In the genomic region with DNA sequence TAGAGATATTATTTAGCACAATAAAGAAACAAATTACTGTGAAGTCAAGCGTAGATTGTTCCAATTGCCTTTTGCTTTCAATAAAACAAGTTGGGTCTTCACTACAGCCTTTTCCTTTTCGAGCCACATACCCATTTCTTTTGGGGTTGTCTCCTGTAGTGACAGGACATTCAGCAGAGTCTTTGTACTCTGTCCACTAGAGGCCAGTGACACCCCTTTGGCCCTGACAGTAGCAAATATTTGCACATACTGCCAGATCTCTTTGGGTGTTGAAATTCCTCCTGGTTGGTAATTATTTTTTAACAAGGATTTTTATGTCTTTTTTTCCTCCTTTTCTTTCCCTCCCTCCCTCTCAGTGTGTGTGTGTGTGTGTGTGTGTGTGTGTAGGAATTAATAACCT, we compare ENCODE assay signal across 15 mouse cellular contexts. TPM values are rescaled to one million over a fixed set of nuclear protein-coding genes. Genes with fewer than 3 reads are reported as not detected.
A peak's percentile ranks its signal among the peaks of the same experiment; 100 is the strongest.
DNase-seq lines count a peak whose midpoint lies in the region; ATAC-seq and TF ChIP-seq lines count a peak whose summit lies in the region.
"Had no signal": no experiment of that assay in that cellular context is flagged by ENCODE, and none has a peak within 500 bp of the region (broad histone marks: within the 10 kb centered on the region; RNA-seq: fewer than 3 reads in every experiment).

No protein-coding gene starts in this region.

- H3K9me3 ChIP-seq in lung, postnatal 0 days (ENCODE audit: low read length): no peaks in the 10 kb centered on the region
- H3K9me3 ChIP-seq in liver, embryonic 14.5 days (ENCODE audit: control insufficient read depth, low read length): no peaks in the 10 kb centered on the region
- H3K9me3 ChIP-seq: embryonic facial prominence, embryonic 10.5 days had no signal

- no peak for ATAC-seq in lung, postnatal 0 days
- ATAC-seq in liver, embryonic 14.5 days (ENCODE audit: insufficient read depth): no peak

- no peak overlapping the region for H3K27ac ChIP-seq in lung, postnatal 0 days (ENCODE audit: low read length)
- H3K27ac ChIP-seq in liver, embryonic 14.5 days: no peak overlapping the region
- H3K27ac ChIP-seq: embryonic facial prominence, embryonic 10.5 days had no signal

- H3K36me3 ChIP-seq in lung, postnatal 0 days (ENCODE audit: insufficient read depth, low read length): no peaks in the 10 kb centered on the region
- H3K36me3 ChIP-seq in liver, embryonic 14.5 days (replicated peaks; ENCODE audit: control insufficient read depth, insufficient read depth, low read depth): no peaks in the 10 kb centered on the region
- H3K36me3 ChIP-seq: embryonic facial prominence, embryonic 10.5 days had no signal

- no peak overlapping the region for H3K4me2 ChIP-seq in lung, postnatal 0 days (replicated peaks; ENCODE audit: low read depth, low read length)
- no peak overlapping the region for H3K4me2 ChIP-seq in liver, embryonic 14.5 days (ENCODE audit: low read depth)

- no peak for TF ChIP-seq EP300 in lung, postnatal 0 days (IDR thresholded peaks at IDR 0.05)
- TF ChIP-seq EP300 in liver, embryonic 14.5 days (IDR thresholded peaks at IDR 0.05; ENCODE audit: low read depth): no peak

- DNase-seq in embryo, embryonic 10.5 days (ENCODE audit: low spot score): peak; percentile 23
- no peak for DNase-seq in embryo, embryonic 9.5 days (ENCODE audit: extremely low spot score)
- DNase-seq in lung, postnatal 0 days (ENCODE audit: low spot score): no peak
- DNase-seq in lung, postnatal 36 days: no peak
- DNase-seq in NIH3T3 (ENCODE audit: low read depth): peak; percentile 19
- DNase-seq in liver, embryonic 14.5 days (ENCODE audit: low read depth in 3 of 3, low spot score in 3 of 3): peak in 1 of 3 experiments; percentile 7
- no peak for DNase-seq in ovary, postnatal 10 days (ENCODE audit: low spot score)
- DNase-seq: heart, postnatal 4 days; layer of hippocampus, postnatal 36 days; lung, postnatal 4 days; right cerebral cortex, postnatal 4 days; thymus, postnatal 14 days had no signal

- H3K4me1 ChIP-seq in lung, postnatal 0 days (ENCODE audit: insufficient read depth, low read depth, low read length): no peaks in the 10 kb centered on the region
- no peaks in the 10 kb centered on the region for H3K4me1 ChIP-seq in liver, embryonic 14.5 days (replicated peaks; ENCODE audit: control insufficient read depth in 2 of 2, insufficient read depth in 2 of 2, low read length in 1 of 2)

- no peak overlapping the region for H3K4me3 ChIP-seq in lung, postnatal 0 days (ENCODE audit: low read depth, low read length)
- no peak overlapping the region for H3K4me3 ChIP-seq in liver, embryonic 14.5 days (ENCODE audit: insufficient read depth in 1 of 2, low read depth in 2 of 2, low read length in 2 of 2)
- H3K4me3 ChIP-seq: embryonic facial prominence, embryonic 10.5 days had no signal

- peaks cover 10% of the 10 kb centered on the region; the same call in 1 of the 2 replicates for H3K27me3 ChIP-seq in lung, postnatal 0 days (replicated peaks; ENCODE audit: insufficient read depth, low read length)
- H3K27me3 ChIP-seq in liver, embryonic 14.5 days (ENCODE audit: control insufficient read depth, insufficient read depth, low read length): peaks cover 3% of the 10 kb centered on the region; the same call in 1 of the 2 replicates

- TF ChIP-seq CTCF in lung, postnatal 0 days (IDR thresholded peaks at IDR 0.05): peak; percentile 28
- 0 out of 2 replicates have a peak, but pooled peaks have one; percentile 29 for TF ChIP-seq CTCF in liver, embryonic 14.5 days (IDR thresholded peaks at IDR 0.05; ENCODE audit: low read depth)

- 59% methylated on average over 2 of the region's 2 CpGs for WGBS in lung, postnatal 0 days
- 40% methylated on average over 2 of the region's 2 CpGs for WGBS in liver, embryonic 14.5 days (ENCODE audit: insufficient replicate concordance)

- H3K9ac ChIP-seq in lung, postnatal 0 days (replicated peaks; ENCODE audit: low read depth): no peak overlapping the region
- no peak overlapping the region for H3K9ac ChIP-seq in liver, embryonic 14.5 days (replicated peaks)

RNA-seq across cellular contexts. Expression of gene Pth2r, which starts 31.0 kb away (rescaled TPM):
- not detected in 2 replicates for polyA plus RNA-seq in lung, postnatal 0 days (2015; fragmentation: Nextera tagmentation; extraction: Ambion mirVana)
- not detected in 2 replicates for polyA plus RNA-seq in liver, embryonic 14.5 days (2012; rRNA removed)
- polyA plus RNA-seq in liver, embryonic 14.5 days (2014; fragmentation: Nextera tagmentation; extraction: Ambion mirVana): 0.08 TPM in 1 of 2 replicates, not detected in the other
- polyA plus RNA-seq: intestine, embryonic 14.5 days; stomach, embryonic 14.5 days had no signal

Comparison
In these comparisons a context has a peak if more than half of its experiments do, and no peak if none do; other contexts are left out.
1. DNase-seq: peak in embryo, embryonic 10.5 days (single experiment) and NIH3T3 (single experiment); none in embryo, embryonic 9.5 days (single experiment), lung, postnatal 0 days (single experiment), lung, postnatal 36 days (single experiment) and ovary, postnatal 10 days (single experiment).